Mouse (Mus musculus) C2C12 (cell line): ENCODE measurements around the gene Lrrc2.

Experiments used
- CEBPB ChIP-seq: IDR thresholded peaks from one replicate; pipeline ENCODE4 v1.6.1; 2011; ENCODE audit warnings: low read depth, mild to moderate bottlenecking, control low read depth, moderate library complexity
- CTCF ChIP-seq: IDR thresholded peaks from one replicate; pipeline ENCODE4 v1.5.1; 2011; ENCODE audit not compliant: control insufficient read depth, insufficient read depth, insufficient read length
- MAX ChIP-seq: IDR thresholded peaks from one replicate; pipeline ENCODE4 v1.6.1; 2011; ENCODE audit warnings: mild to moderate bottlenecking, control low read depth
- MYOD1 ChIP-seq: IDR thresholded peaks from one replicate; pipeline ENCODE4 v1.6.1; 2011; ENCODE audit warnings: low read depth; ENCODE audit not compliant: control insufficient read depth, insufficient read length
- MYOG ChIP-seq: IDR thresholded peaks from one replicate; pipeline ENCODE4 v1.6.1; 2011; ENCODE audit not compliant: control insufficient read depth, insufficient read length; ENCODE audit errors: extremely low read depth
- USF1 ChIP-seq: IDR thresholded peaks from one replicate; pipeline ENCODE4 v1.6.1; 2011; ENCODE audit warnings: low read depth, mild to moderate bottlenecking, control low read depth, moderate library complexity

GRCm38 (mm10) chr9:110922759-110923158 lies 28.6 kb upstream of the Lrrc2 start:
- TF ChIP-seq MAX (no peak), CTCF (no peak), MYOG (no peak), CEBPB (no peak), USF1 (no peak), MYOD1 (no peak)
